ENCODE assay signal across 12 mouse cellular contexts in genomic region chr3:58679996-58680395, GRCm38 (mm10). TPM values are rescaled to one million over a fixed set of nuclear protein-coding genes. Genes with fewer than 3 reads are reported as not detected.
A peak's percentile ranks its signal among the peaks of the same experiment; 100 is the strongest.
DNase-seq lines count a peak whose midpoint lies in the region; ATAC-seq and TF ChIP-seq lines count a peak whose summit lies in the region.
"Had no signal": no experiment of that assay in that cellular context is flagged by ENCODE, and none has a peak within 500 bp of the region (broad histone marks: within the 10 kb centered on the region; RNA-seq: fewer than 3 reads in every experiment).

No protein-coding gene starts in this region.

- TF ChIP-seq POLR2A in heart, adult 2 months (IDR thresholded peaks at IDR 0.05; ENCODE audit: insufficient read depth, low read depth, low read length): no peak

- no peaks in the 10 kb centered on the region for H3K9me3 ChIP-seq in heart, embryonic 15.5 days (replicated peaks)
- H3K9me3 ChIP-seq in liver, embryonic 14.5 days (ENCODE audit: control insufficient read depth, low read length): no peaks in the 10 kb centered on the region
- H3K9me3 ChIP-seq in liver, embryonic 12.5 days (replicated peaks): no peaks in the 10 kb centered on the region
- H3K9me3 ChIP-seq in embryonic facial prominence, embryonic 14.5 days (ENCODE audit: control insufficient read depth, low read length): no peaks in the 10 kb centered on the region
- H3K9me3 ChIP-seq: liver, embryonic 13.5 days had no signal

- 0 out of 2 replicates have a peak, but pooled peaks cover 2% of the 10 kb centered on the region for H3K79me2 ChIP-seq in heart, adult 2 months (replicated peaks; ENCODE audit: control insufficient read depth, insufficient read depth, low read length)

- no peak for TF ChIP-seq EP300 in heart, adult 2 months (IDR thresholded peaks at IDR 0.05; ENCODE audit: insufficient read depth, low read depth, low read length)
- TF ChIP-seq EP300 in liver, embryonic 14.5 days (IDR thresholded peaks at IDR 0.05; ENCODE audit: low read depth): no peak

- WGBS in heart, embryonic 15.5 days: 37% methylated on average over 4 of the region's 4 CpGs
- 40% methylated on average over 4 of the region's 4 CpGs for WGBS in heart, adult 2 months
- 58% methylated on average over 4 of the region's 4 CpGs for WGBS in liver, embryonic 14.5 days (ENCODE audit: insufficient replicate concordance)
- 62% methylated on average over 4 of the region's 4 CpGs for WGBS in liver, embryonic 12.5 days (ENCODE audit: insufficient replicate concordance)
- WGBS in embryonic facial prominence, embryonic 14.5 days: 42% methylated on average over 4 of the region's 4 CpGs

- H3K4me2 ChIP-seq in heart, embryonic 15.5 days: no peak overlapping the region
- H3K4me2 ChIP-seq in liver, embryonic 14.5 days (ENCODE audit: low read depth): peak overlapping the region; percentile 23; the same call in 1 of the 2 replicates
- no peak overlapping the region for H3K4me2 ChIP-seq in liver, embryonic 12.5 days
- H3K4me2 ChIP-seq in embryonic facial prominence, embryonic 14.5 days (ENCODE audit: low read depth, low read length): no peak overlapping the region

- H3K4me3 ChIP-seq in heart, embryonic 15.5 days: no peak overlapping the region
- no peak overlapping the region for H3K4me3 ChIP-seq in heart, adult 2 months
- H3K4me3 ChIP-seq in liver, embryonic 14.5 days (ENCODE audit: insufficient read depth in 1 of 2, low read depth in 2 of 2, low read length in 2 of 2): no peak overlapping the region
- no peak overlapping the region for H3K4me3 ChIP-seq in liver, embryonic 12.5 days
- H3K4me3 ChIP-seq in embryonic facial prominence, embryonic 14.5 days (ENCODE audit: low read depth, low read length): no peak overlapping the region
- H3K4me3 ChIP-seq: liver, embryonic 13.5 days had no signal

- H3K4me1 ChIP-seq in heart, embryonic 15.5 days (replicated peaks): peaks cover 38% of the 10 kb centered on the region
- peaks cover 4% of the 10 kb centered on the region for H3K4me1 ChIP-seq in heart, adult 2 months (ENCODE audit: control insufficient read depth, insufficient read depth, low read length)
- H3K4me1 ChIP-seq in liver, embryonic 14.5 days (replicated peaks; ENCODE audit: control insufficient read depth in 2 of 2, insufficient read depth in 2 of 2, low read length in 1 of 2): peaks cover 0 to 9% of the 10 kb centered on the region in 2 experiments; a peak in 1 of 4 replicates
- no peaks in the 10 kb centered on the region; the same call in 1 of the 2 replicates for H3K4me1 ChIP-seq in liver, embryonic 12.5 days
- H3K4me1 ChIP-seq in embryonic facial prominence, embryonic 14.5 days (ENCODE audit: control insufficient read depth, insufficient read depth, low read length): peaks cover 22% of the 10 kb centered on the region; the same call in 1 of the 2 replicates

- ATAC-seq in heart, embryonic 15.5 days (replicated peaks; ENCODE audit: insufficient number of reproducible peaks, insufficient read depth, low FRiP score, low read depth): no peak
- no peak for ATAC-seq in liver, embryonic 14.5 days (ENCODE audit: insufficient read depth)
- no peak for ATAC-seq in liver, embryonic 12.5 days
- peak; percentile 42; the same call in 1 of the 2 replicates for ATAC-seq in embryonic facial prominence, embryonic 14.5 days (ENCODE audit: low read depth)

- peak overlapping the region; percentile 54 for H3K27ac ChIP-seq in heart, embryonic 15.5 days
- no peak overlapping the region for H3K27ac ChIP-seq in heart, adult 2 months
- no peak overlapping the region for H3K27ac ChIP-seq in liver, embryonic 14.5 days
- H3K27ac ChIP-seq in liver, embryonic 12.5 days: no peak overlapping the region
- peak overlapping the region; percentile 52; the same call in 1 of the 2 replicates for H3K27ac ChIP-seq in embryonic facial prominence, embryonic 14.5 days (replicated peaks; ENCODE audit: low read depth, low read length)

- no peak for DNase-seq in heart, adult 2 months
- DNase-seq in liver, embryonic 14.5 days (ENCODE audit: low read depth in 3 of 3, low spot score in 3 of 3): no peak
- DNase-seq in embryonic facial prominence, embryonic 14.5 days (ENCODE audit: low spot score): peak; percentile 45
- DNase-seq in kidney, postnatal 4 days: peak; percentile 18 to 34
- DNase-seq in thymus, adult 18-20 months: no peak
- DNase-seq: heart, adult 18-20 months; liver, embryonic 13.5 days; spleen, adult 18-20 months; thymus, postnatal 14 days had no signal

- H3K36me3 ChIP-seq in heart, embryonic 15.5 days: peaks cover 10% of the 10 kb centered on the region; the same call in 1 of the 2 replicates
- no peaks in the 10 kb centered on the region for H3K36me3 ChIP-seq in heart, adult 2 months (ENCODE audit: control insufficient read depth, insufficient read depth, low read length)
- no peaks in the 10 kb centered on the region for H3K36me3 ChIP-seq in liver, embryonic 14.5 days (replicated peaks; ENCODE audit: control insufficient read depth, insufficient read depth, low read depth)
- peaks cover 12% of the 10 kb centered on the region for H3K36me3 ChIP-seq in liver, embryonic 12.5 days
- 0 out of 2 replicates have a peak, but pooled peaks cover 8% of the 10 kb centered on the region for H3K36me3 ChIP-seq in embryonic facial prominence, embryonic 14.5 days (ENCODE audit: control insufficient read depth, insufficient read depth, low read length)

- intact Hi-C loops in heart, adult 2 months (cut with DNase I): no loop called here

- H3K9ac ChIP-seq in heart, embryonic 15.5 days: no peak overlapping the region
- H3K9ac ChIP-seq in heart, adult 2 months (ENCODE audit: low read depth, low read length): no peak overlapping the region
- H3K9ac ChIP-seq in liver, embryonic 14.5 days (replicated peaks): no peak overlapping the region
- no peak overlapping the region for H3K9ac ChIP-seq in liver, embryonic 12.5 days
- no peak overlapping the region for H3K9ac ChIP-seq in embryonic facial prominence, embryonic 14.5 days (ENCODE audit: low read depth, low read length)
- H3K9ac ChIP-seq: liver, embryonic 13.5 days had no signal

- no peak for TF ChIP-seq CTCF in heart, adult 2 months (IDR thresholded peaks at IDR 0.05)
- no peak for TF ChIP-seq CTCF in liver, embryonic 14.5 days (IDR thresholded peaks at IDR 0.05; ENCODE audit: low read depth)

- no peaks in the 10 kb centered on the region for H3K27me3 ChIP-seq in heart, embryonic 15.5 days
- H3K27me3 ChIP-seq in heart, adult 2 months (ENCODE audit: control insufficient read depth, insufficient read depth, low read length): no peaks in the 10 kb centered on the region
- no peaks in the 10 kb centered on the region for H3K27me3 ChIP-seq in liver, embryonic 14.5 days (ENCODE audit: control insufficient read depth, insufficient read depth, low read length)
- no peaks in the 10 kb centered on the region for H3K27me3 ChIP-seq in liver, embryonic 12.5 days (replicated peaks)
- H3K27me3 ChIP-seq in embryonic facial prominence, embryonic 14.5 days (replicated peaks; ENCODE audit: control insufficient read depth, insufficient read depth, low read length): no peaks in the 10 kb centered on the region
- H3K27me3 ChIP-seq: liver, embryonic 13.5 days had no signal

RNA-seq across cellular contexts. Expression of gene Siah2, which starts 12.2 kb away (rescaled TPM):
- polyA plus RNA-seq in heart, embryonic 15.5 days (2015; fragmentation: Nextera tagmentation; extraction: Ambion mirVana): 4.7 and 5.7 TPM in 2 replicates
- 10 to 100 TPM in 1 of 2 experiments, 1 to 10 TPM in 1; 8.8 to 10.9 TPM for total RNA-seq in heart, adult 2 months (2021)
- 9.0 and 12.7 TPM in 2 replicates for polyA plus RNA-seq in heart, adult 2 months (2012; rRNA removed)
- polyA plus RNA-seq in liver, embryonic 14.5 days (2012; rRNA removed): 4.4 and 4.7 TPM in 2 replicates
- polyA plus RNA-seq in liver, embryonic 14.5 days (2014; fragmentation: Nextera tagmentation; extraction: Ambion mirVana): 2.8 and 3.5 TPM in 2 replicates
- polyA plus RNA-seq in liver, embryonic 12.5 days (2016; fragmentation: Nextera tagmentation; extraction: Ambion mirVana): 5.6 TPM in 2 replicates
- polyA plus RNA-seq in embryonic facial prominence, embryonic 14.5 days (2014; fragmentation: Nextera tagmentation; extraction: Ambion mirVana): 7.8 and 9.0 TPM in 2 replicates

RNA-seq across cellular contexts. Expression of gene Erich6, which starts 43.0 kb away (rescaled TPM):
- polyA plus RNA-seq in heart, embryonic 15.5 days (2015; fragmentation: Nextera tagmentation; extraction: Ambion mirVana): 0.08 TPM in 1 of 2 replicates, not detected in the other
- not detected for total RNA-seq in heart, adult 2 months (2021)
- 0.10 and 0.12 TPM in 2 replicates for polyA plus RNA-seq in heart, adult 2 months (2012; rRNA removed)
- 0.01 TPM in 1 of 2 replicates, not detected in the other for polyA plus RNA-seq in liver, embryonic 14.5 days (2012; rRNA removed)
- polyA plus RNA-seq in liver, embryonic 14.5 days (2014; fragmentation: Nextera tagmentation; extraction: Ambion mirVana): not detected in 2 replicates
- not detected in 2 replicates for polyA plus RNA-seq in liver, embryonic 12.5 days (2016; fragmentation: Nextera tagmentation; extraction: Ambion mirVana)
- polyA plus RNA-seq in embryonic facial prominence, embryonic 14.5 days (2014; fragmentation: Nextera tagmentation; extraction: Ambion mirVana): 0.07 and 0.09 TPM in 2 replicates
- total RNA-seq: common myeloid progenitor, adult 5-6 weeks; heart, adult 18-20 months had no signal
- polyA plus RNA-seq: liver, embryonic 13.5 days had no signal

Comparison
In these comparisons a context has a peak if more than half of its experiments do, and no peak if none do; other contexts are left out.
1. H3K27ac ChIP-seq: peak in heart, embryonic 15.5 days (single experiment) and embryonic facial prominence, embryonic 14.5 days (single experiment); none in heart, adult 2 months (single experiment), liver, embryonic 14.5 days (single experiment) and liver, embryonic 12.5 days (single experiment).
2. DNase-seq: peak in embryonic facial prominence, embryonic 14.5 days (single experiment) and kidney, postnatal 4 days (2 of 2); none in heart, adult 2 months (0 of 2), liver, embryonic 14.5 days (0 of 3) and thymus, adult 18-20 months (0 of 2).